ENCODE assay signal across 26 mouse cellular contexts in genomic region chr13:78704693-78705092, GRCm38 (mm10).
DNase-seq lines count a peak whose midpoint lies in the region; ATAC-seq and TF ChIP-seq lines count a peak whose summit lies in the region.
"Had no signal": no experiment of that assay in that cellular context is flagged by ENCODE, and none has a peak within 500 bp of the region (broad histone marks: within the 10 kb centered on the region; RNA-seq: fewer than 3 reads in every experiment).

No protein-coding gene starts in this region.

- H3K79me2 ChIP-seq in myocyte (ENCODE audit: control insufficient read depth, insufficient read depth), result no peaks in the 10 kb centered on the region

- H3ac ChIP-seq in myocyte (ENCODE audit: control insufficient read depth, insufficient read length), result no peak overlapping the region

- no peaks in the 10 kb centered on the region for H3K9me3 ChIP-seq in forebrain, postnatal 0 days (ENCODE audit: low read length)
- H3K9me3 ChIP-seq: embryonic facial prominence, embryonic 10.5 days; embryonic facial prominence, embryonic 12.5 days; forebrain, embryonic 10.5 days; forebrain, embryonic 12.5 days; G1E had no signal

- no peaks in the 10 kb centered on the region for H3K4me1 ChIP-seq in lung, adult 2 months (ENCODE audit: control insufficient read depth, insufficient read depth, low read length)
- H3K4me1 ChIP-seq in thymus, adult 2 months (replicated peaks; ENCODE audit: control insufficient read depth, insufficient read depth, low read length), result no peaks in the 10 kb centered on the region
- no peaks in the 10 kb centered on the region for H3K4me1 ChIP-seq in forebrain, postnatal 0 days (ENCODE audit: insufficient read depth)
- H3K4me1 ChIP-seq: embryonic facial prominence, embryonic 10.5 days; embryonic facial prominence, embryonic 12.5 days; forebrain, embryonic 10.5 days; forebrain, embryonic 12.5 days had no signal

- no peak overlapping the region for H3K9ac ChIP-seq in forebrain, postnatal 0 days
- H3K9ac ChIP-seq: embryonic facial prominence, embryonic 12.5 days; forebrain, embryonic 12.5 days had no signal

- no peaks in the 10 kb centered on the region for H3K27me3 ChIP-seq in myocyte (ENCODE audit: control insufficient read depth, insufficient read depth, insufficient read length)
- no peaks in the 10 kb centered on the region for H3K27me3 ChIP-seq in thymus, adult 2 months (ENCODE audit: control insufficient read depth, insufficient read depth, low read length)
- H3K27me3 ChIP-seq in forebrain, postnatal 0 days (ENCODE audit: insufficient read depth, low read length), result no peaks in the 10 kb centered on the region
- H3K27me3 ChIP-seq: CH12.LX; embryonic facial prominence, embryonic 12.5 days; forebrain, embryonic 12.5 days; Patski had no signal

- H3K4me2 ChIP-seq in myocyte (ENCODE audit: low read depth), result peak overlapping the region; percentile 3
- no peak overlapping the region for H3K4me2 ChIP-seq in forebrain, postnatal 0 days (ENCODE audit: low read depth)
- H3K4me2 ChIP-seq: embryonic facial prominence, embryonic 12.5 days; forebrain, embryonic 12.5 days had no signal

- no peak for ATAC-seq in forebrain, postnatal 0 days
- ATAC-seq: CD4-positive, CD25-positive, alpha-beta regulatory T cell, adult 4 months; forebrain, embryonic 14.5 days; Patski had no signal

- no peak overlapping the region for H3K27ac ChIP-seq in thymus, adult 2 months (ENCODE audit: control insufficient read depth, insufficient read depth, low read length)
- H3K27ac ChIP-seq in forebrain, postnatal 0 days (ENCODE audit: low read depth, low read length), result no peak overlapping the region
- H3K27ac ChIP-seq: embryonic facial prominence, embryonic 10.5 days; embryonic facial prominence, embryonic 12.5 days; forebrain, embryonic 10.5 days; forebrain, embryonic 12.5 days had no signal

- TF ChIP-seq POLR2A in myocyte (IDR thresholded peaks at IDR 0.05; ENCODE audit: insufficient read length, low read depth), result no peak
- TF ChIP-seq POLR2A in lung, adult 2 months (IDR thresholded peaks at IDR 0.05; ENCODE audit: borderline replicate concordance, extremely low read depth, low read depth, low read length), result no peak
- no peak for TF ChIP-seq POLR2A in thymus, adult 2 months (IDR thresholded peaks at IDR 0.05; ENCODE audit: control insufficient read depth, extremely low read depth, insufficient read depth, low read length, poor library complexity)

- no peak overlapping the region for H3K4me3 ChIP-seq in myocyte
- no peak overlapping the region for H3K4me3 ChIP-seq in lung, adult 2 months (replicated peaks; ENCODE audit: extremely low read depth, low read depth, low read length)
- H3K4me3 ChIP-seq in thymus, adult 2 months (ENCODE audit: control insufficient read depth, insufficient read depth, low read length), result no peak overlapping the region
- H3K4me3 ChIP-seq in forebrain, postnatal 0 days (ENCODE audit: low read depth, low read length), result no peak overlapping the region
- H3K4me3 ChIP-seq: embryonic facial prominence, embryonic 10.5 days; embryonic facial prominence, embryonic 12.5 days; erythroblast, embryonic 14.5 days; forebrain, embryonic 10.5 days; forebrain, embryonic 12.5 days had no signal

- DNase-seq in 3T3-L1 (ENCODE audit: low read depth, low spot score) (peak; percentile 75), adipocyte (ENCODE audit: low spot score) (peak; percentile 10)
- DNase-seq in Muller cell, postnatal 12 days (ENCODE audit: inconsistent ontology term), result peak; percentile 49
- DNase-seq in lung, adult 2 months, result no peak
- no peak for DNase-seq in thymus, adult 2 months
- DNase-seq in forebrain, postnatal 0 days, result no peak
- DNase-seq in right cerebral cortex, postnatal 4 days, result no peak
- DNase-seq: adrenal gland, adult 8-10 months; adrenal gland, postnatal 14 days; adrenal gland, postnatal 36 days; cerebellum, adult 11-12 months; cerebellum, adult 2 months; cerebellum, adult 9-10 months; cerebellum, postnatal 10 days; cerebellum, postnatal 25 days had no signal

- 70% methylated on average over 1 of the region's 1 CpGs for WGBS in lung, adult 2 months
- 95% methylated on average over 1 of the region's 1 CpGs for WGBS in thymus, adult 2 months
- WGBS in forebrain, postnatal 0 days, result 97% methylated on average over 1 of the region's 1 CpGs

- H3K36me3 ChIP-seq in myocyte (ENCODE audit: control insufficient read depth, insufficient read depth), result no peaks in the 10 kb centered on the region
- no peaks in the 10 kb centered on the region for H3K36me3 ChIP-seq in thymus, adult 2 months (ENCODE audit: control insufficient read depth, insufficient read depth, low read length)
- no peaks in the 10 kb centered on the region for H3K36me3 ChIP-seq in forebrain, postnatal 0 days (ENCODE audit: insufficient read depth)
- H3K36me3 ChIP-seq: embryonic facial prominence, embryonic 10.5 days; embryonic facial prominence, embryonic 12.5 days; forebrain, embryonic 10.5 days; forebrain, embryonic 12.5 days; G1E had no signal

- no peak for TF ChIP-seq CTCF in lung, adult 2 months (IDR thresholded peaks at IDR 0.05; ENCODE audit: insufficient read depth, low read length)
- no peak for TF ChIP-seq CTCF in thymus, adult 2 months (IDR thresholded peaks at IDR 0.05; ENCODE audit: borderline replicate concordance, control insufficient read depth, extremely low read depth, insufficient read depth, low read length, poor library complexity)
- no peak for TF ChIP-seq CTCF in forebrain, postnatal 0 days (IDR thresholded peaks at IDR 0.05; ENCODE audit: low read depth)

TF ChIP-seq in myocyte, 11 proteins besides CTCF, POLR2A, EP300 and RAD21:
- TF ChIP-seq CEBPB (IDR thresholded peaks at IDR 0.05; ENCODE audit: insufficient read depth, poor library complexity, severe bottlenecking) (peak; percentile 88), USF1 (IDR thresholded peaks at IDR 0.05; ENCODE audit: low read depth) (no peak)

Comparison
In these comparisons a context has a peak if more than half of its experiments do, and no peak if none do; other contexts are left out.
1. DNase-seq: peak in 3T3-L1 (single experiment), Muller cell, postnatal 12 days (single experiment) and adipocyte (single experiment); none in lung, adult 2 months (single experiment), thymus, adult 2 months (single experiment), forebrain, postnatal 0 days (single experiment) and right cerebral cortex, postnatal 4 days (single experiment).